Mouse (Mus musculus) hindbrain, embryonic 13.5 days (tissue): Measurements from ENCODE around the gene Olfr1360. TPM values are rescaled to one million over a fixed set of nuclear protein-coding genes. Genes with fewer than 3 reads are reported as not detected.

Source experiments
- ATAC-seq: fragments of 200-750 bp; cut with Nextera tagmentation; 2 replicates; pipeline ENCODE4 v1.8.0; 2017; ENCODE audit warnings: moderate TSS enrichment; ENCODE audit not compliant: low FRiP score
- H3K27ac ChIP-seq: fragments of 300-500 bp; sonication (generic); 2 replicates; pipeline ENCODE4 v1.5.1; 2015; ENCODE audit warnings: inconsistent platforms, mild to moderate bottlenecking, moderate library complexity
- H3K27me3 ChIP-seq: fragments of 300-500 bp; sonication (generic); 2 replicates; pipeline ENCODE4 v1.6.1; 2015; ENCODE audit warnings: mild to moderate bottlenecking, inconsistent platforms
- H3K36me3 ChIP-seq: fragments of 300-500 bp; sonication (generic); 2 replicates; pipeline ENCODE4 v1.6.1; 2015; ENCODE audit warnings: mild to moderate bottlenecking, inconsistent platforms
- H3K4me1 ChIP-seq: fragments of 300-500 bp; sonication (generic); replicated peaks from 2 replicates; pipeline ENCODE4 v1.6.1; 2015; ENCODE audit warnings: inconsistent platforms
- H3K4me2 ChIP-seq: fragments of 300-500 bp; sonication (generic); 2 replicates; pipeline ENCODE4 v1.6.1; 2015; ENCODE audit warnings: inconsistent platforms, mild to moderate bottlenecking, moderate library complexity
- H3K4me3 ChIP-seq: fragments of 300-500 bp; sonication (generic); 2 replicates; pipeline ENCODE4 v1.5.1; 2015; ENCODE audit warnings: mild to moderate bottlenecking, inconsistent platforms
- H3K9ac ChIP-seq: fragments of 300-500 bp; sonication (generic); 2 replicates; pipeline ENCODE4 v1.6.1; 2015; ENCODE audit warnings: mild to moderate bottlenecking, inconsistent platforms
- H3K9me3 ChIP-seq: fragments of 300-500 bp; sonication (generic); 2 replicates; pipeline ENCODE4 v1.6.1; 2016; ENCODE audit warnings: inconsistent platforms
- WGBS: fragments of 180-500 bp; shearing (Covaris S2); methylation state at CpG from one replicate; pipeline ENCODE4 v1.1.7; 2015; 5-methylcytosine and 5-hydroxymethylcytosine counted together
- microRNA-seq: library from miRNA; unstranded; fragments of <30 nt; microRNA quantifications from one replicate; pipeline ENCODE4, GENCODE M21; 2016
- polyA plus RNA-seq: library from polyadenylated mRNA; unstranded; fragments of >200 nt; fragmentation: Nextera tagmentation; extraction: Ambion mirVana; gene quantifications from 2 replicates; pipeline ENCODE4 v1.2.1, GENCODE M21; 2015

Gene Olfr1360
- polyA plus RNA-seq, 1 experiment from 2014 or later, result not detected

DNA sequence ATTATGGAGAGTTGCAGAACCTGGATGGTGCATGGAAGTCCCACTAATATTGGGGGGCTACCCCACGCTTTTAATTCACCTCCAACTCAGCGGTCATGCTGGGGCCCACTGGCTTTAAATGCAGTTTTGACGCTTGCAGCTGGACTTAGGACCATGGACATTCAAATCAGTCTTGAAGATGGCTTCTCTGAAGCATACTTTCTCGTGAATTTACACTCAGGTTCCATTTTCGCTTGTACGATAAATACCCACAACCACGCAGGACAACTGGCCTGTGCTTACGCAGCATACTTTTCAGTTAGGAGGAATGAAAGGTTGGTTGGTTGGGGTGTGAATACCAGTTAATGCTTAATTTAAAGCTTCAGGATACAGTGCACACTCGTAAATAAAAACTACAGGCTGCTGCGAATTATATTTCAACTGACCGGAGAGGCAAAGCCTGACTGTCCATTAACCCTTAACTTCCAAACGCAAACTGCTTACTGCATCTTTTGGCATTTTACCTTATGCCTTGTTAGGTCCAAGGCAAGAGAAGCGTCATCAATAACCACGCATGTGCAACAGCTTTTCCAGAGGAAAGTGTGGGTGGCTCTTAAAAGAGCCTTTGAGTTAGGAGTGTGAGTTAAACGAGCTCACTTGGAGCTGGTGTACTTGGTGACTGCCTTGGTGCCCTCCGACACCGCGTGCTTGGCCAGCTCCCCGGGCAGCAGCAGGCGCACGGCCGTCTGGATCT is 38.1 kb upstream of the Olfr1360 start:
- under 1% methylated on average over 22 of the region's 22 CpGs for WGBS
- H3K27ac ChIP-seq, result peak overlapping the region; percentile 96

DNA sequence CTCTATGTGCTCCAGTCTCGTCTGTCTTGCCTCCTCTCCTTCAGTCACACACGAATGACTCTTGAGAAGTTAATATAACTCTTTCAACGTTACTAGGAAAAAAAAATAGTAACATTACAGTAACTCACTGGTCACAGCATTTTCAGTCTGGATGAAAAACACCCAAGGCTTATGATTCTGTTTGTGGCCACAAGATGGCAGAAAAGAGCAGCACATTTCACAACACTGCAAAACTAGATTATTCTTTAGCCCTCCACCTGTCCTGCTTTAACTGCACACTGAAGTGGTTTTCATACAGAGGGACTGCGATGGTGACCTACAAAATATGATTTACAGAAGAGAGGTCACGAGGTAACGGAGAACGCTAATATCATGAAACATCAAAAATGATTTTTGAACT is 37.5 kb upstream of the Olfr1360 start:
- H3K4me3 ChIP-seq, result peak overlapping the region; percentile 45
- peak overlapping the region; percentile 96; the same call in 1 of the 2 replicates for H3K27ac ChIP-seq
- WGBS, result under 1% methylated on average over 7 of the region's 7 CpGs
- H3K9ac ChIP-seq, result peak overlapping the region; percentile 60; the same call in 1 of the 2 replicates
- ATAC-seq, result no peak
- peaks cover 35% of the 10 kb centered on the region for H3K4me1 ChIP-seq
- no peaks in the 10 kb centered on the region for H3K27me3 ChIP-seq
- H3K36me3 ChIP-seq, result no peaks in the 10 kb centered on the region
- H3K4me2 ChIP-seq, result peak overlapping the region; percentile 71
- H3K9me3 ChIP-seq, result no peaks in the 10 kb centered on the region

More for the DNA sequence above, 38.1 kb upstream of the Olfr1360 start:
- no peak for ATAC-seq
- H3K36me3 ChIP-seq, result no peaks in the 10 kb centered on the region
- no peaks in the 10 kb centered on the region for H3K9me3 ChIP-seq
- H3K4me2 ChIP-seq, result peak overlapping the region; percentile 71
- H3K4me3 ChIP-seq, result peak overlapping the region; percentile 45
- no peaks in the 10 kb centered on the region for H3K27me3 ChIP-seq
- H3K9ac ChIP-seq, result peak overlapping the region; percentile 60
- peaks cover 35% of the 10 kb centered on the region for H3K4me1 ChIP-seq

DNA sequence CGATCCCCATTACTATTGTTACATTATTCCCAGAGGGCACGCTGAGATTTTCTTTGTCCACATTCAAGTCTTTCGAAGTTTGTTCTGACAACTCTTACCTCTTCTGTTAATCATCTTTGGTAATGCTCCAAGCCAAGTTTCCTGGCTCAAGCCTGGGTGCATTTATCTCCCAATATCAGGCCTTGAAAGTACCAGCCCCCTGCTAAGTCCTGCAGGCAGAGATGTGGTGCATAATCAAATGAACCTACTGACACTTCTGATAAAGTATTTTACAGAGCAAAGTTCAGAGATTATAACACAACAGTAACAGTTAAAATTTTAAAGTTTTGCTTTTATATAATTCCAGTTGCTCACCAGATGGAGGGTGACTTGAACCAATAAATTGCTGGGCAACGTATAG is 34.5 kb upstream of the Olfr1360 start:
- Histone ChIP-seq H3K4me2 (peak overlapping the region; percentile 63), H3K4me3 (peak overlapping the region; percentile 62), H3K36me3 (no peaks in the 10 kb centered on the region), H3K27me3 (no peaks in the 10 kb centered on the region), H3K9ac (peak overlapping the region; percentile 68), H3K27ac (no peak overlapping the region), H3K9me3 (no peaks in the 10 kb centered on the region), H3K4me1 (peaks cover 18% of the 10 kb centered on the region)
- no peak for ATAC-seq
- WGBS, result 26% methylated on average over 4 of the region's 4 CpGs

DNA sequence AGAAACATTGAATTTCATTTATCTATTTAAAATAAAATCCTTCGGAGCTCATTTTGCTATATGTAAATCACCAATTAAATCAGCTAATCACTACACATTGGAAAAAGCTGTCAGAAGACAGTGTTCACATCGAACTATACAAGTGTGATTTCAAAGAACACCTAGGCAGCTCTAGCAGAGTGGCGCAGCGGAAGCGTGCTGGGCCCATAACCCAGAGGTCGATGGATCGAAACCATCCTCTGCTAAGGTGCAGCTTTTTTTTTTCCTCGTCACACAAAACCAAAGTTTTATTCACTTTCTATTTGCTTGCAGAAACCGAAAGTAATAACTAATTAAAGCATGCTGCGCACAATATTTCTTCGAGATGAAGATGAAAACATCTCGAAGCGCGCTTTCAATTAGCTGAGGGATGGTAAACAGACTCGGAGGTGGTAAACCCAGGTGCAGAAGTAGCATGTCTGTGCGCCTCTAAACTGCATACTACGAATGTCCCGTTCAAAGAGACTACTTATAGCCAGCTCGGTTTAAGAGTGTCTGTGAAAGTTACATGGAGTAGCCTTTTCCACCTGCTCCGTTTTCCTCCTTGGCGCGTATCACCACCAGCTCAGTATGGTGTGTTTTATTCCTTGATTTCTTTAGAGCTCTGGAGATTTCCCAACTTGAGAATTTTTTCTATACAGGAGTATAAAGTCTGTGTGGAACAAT is 33.8 kb upstream of the Olfr1360 start:
- H3K4me3 ChIP-seq, result peak overlapping the region; percentile 62
- ATAC-seq, result peak; percentile 86
- peak overlapping the region; percentile 68 for H3K9ac ChIP-seq
- 3% methylated on average over 22 of the region's 22 CpGs for WGBS
- H3K4me2 ChIP-seq, result peak overlapping the region; percentile 63
- no peaks in the 10 kb centered on the region for H3K36me3 ChIP-seq
- no peaks in the 10 kb centered on the region for H3K27me3 ChIP-seq
- H3K27ac ChIP-seq, result no peak overlapping the region
- no peaks in the 10 kb centered on the region for H3K9me3 ChIP-seq
- peaks cover 17% of the 10 kb centered on the region for H3K4me1 ChIP-seq

DNA sequence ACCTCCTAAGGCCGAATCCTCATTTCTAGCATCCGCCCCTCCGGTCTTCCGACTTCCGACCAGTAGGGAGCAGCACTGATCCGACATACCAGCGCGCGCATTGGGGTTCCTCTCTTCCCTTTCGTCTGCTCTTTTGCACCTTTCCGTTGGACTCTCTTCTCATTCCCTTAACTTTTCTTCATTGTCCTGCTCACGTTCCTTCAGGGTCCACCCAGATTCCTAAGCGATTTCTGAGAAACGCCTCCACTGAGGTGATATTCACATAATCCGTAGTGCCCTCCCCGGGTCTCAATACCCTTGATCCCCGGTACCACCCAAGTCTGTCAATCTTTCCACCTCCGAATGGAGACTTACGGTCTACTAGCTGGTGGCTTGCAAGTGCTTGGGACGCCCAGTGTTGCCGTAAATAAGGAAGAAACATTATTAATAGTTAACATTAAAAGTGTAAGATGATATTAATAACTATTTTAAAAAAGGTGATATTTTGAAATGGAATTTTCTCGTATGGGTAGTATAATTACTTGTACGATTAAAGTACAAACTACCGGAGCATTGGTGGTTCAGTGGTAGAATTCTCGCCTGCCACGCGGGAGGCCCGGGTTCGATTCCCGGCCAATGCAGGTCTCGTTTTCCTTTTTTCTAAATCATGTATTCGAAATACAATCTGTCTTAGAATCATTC is 33.0 kb upstream of the Olfr1360 start:
- H3K36me3 ChIP-seq, result no peaks in the 10 kb centered on the region
- H3K27me3 ChIP-seq, result no peaks in the 10 kb centered on the region
- H3K9me3 ChIP-seq, result no peaks in the 10 kb centered on the region
- H3K4me2 ChIP-seq, result peak overlapping the region; percentile 47
- peak overlapping the region; percentile 62 for H3K4me3 ChIP-seq
- WGBS, result 0% methylated on average over 32 of the region's 32 CpGs
- peak overlapping the region; percentile 74 for H3K27ac ChIP-seq
- H3K9ac ChIP-seq, result peak overlapping the region; percentile 70
- ATAC-seq, result peak; percentile 85
- H3K4me1 ChIP-seq, result peaks cover 12% of the 10 kb centered on the region

DNA sequence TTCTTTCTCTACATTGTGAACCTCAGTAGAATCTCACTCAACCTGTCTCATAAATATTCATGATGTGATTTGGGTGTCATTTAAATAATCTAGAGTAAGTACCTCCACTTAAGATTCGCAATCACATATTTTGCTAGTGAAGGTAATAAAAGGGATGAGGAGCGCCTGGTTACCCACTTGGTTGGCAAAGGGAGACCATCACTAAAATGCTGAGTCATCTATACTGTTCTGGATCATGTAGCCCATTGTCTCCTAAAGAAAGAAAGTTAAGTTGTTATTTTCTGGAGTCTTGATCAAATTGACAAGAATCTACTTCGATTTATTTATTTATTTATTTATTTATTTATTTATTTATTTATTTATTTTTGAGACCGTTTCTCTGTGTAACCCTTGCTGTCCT is 29.5 kb upstream of the Olfr1360 start:
- peaks cover 7% of the 10 kb centered on the region; the same call in 1 of the 2 replicates for H3K4me1 ChIP-seq
- no peak overlapping the region for H3K9ac ChIP-seq
- H3K4me3 ChIP-seq, result no peak overlapping the region
- no peaks in the 10 kb centered on the region for H3K9me3 ChIP-seq
- ATAC-seq, result no peak
- 77% methylated on average over 4 of the region's 4 CpGs for WGBS
- H3K4me2 ChIP-seq, result no peak overlapping the region
- H3K27me3 ChIP-seq, result no peaks in the 10 kb centered on the region
- H3K36me3 ChIP-seq, result no peaks in the 10 kb centered on the region
- H3K27ac ChIP-seq, result no peak overlapping the region

DNA sequence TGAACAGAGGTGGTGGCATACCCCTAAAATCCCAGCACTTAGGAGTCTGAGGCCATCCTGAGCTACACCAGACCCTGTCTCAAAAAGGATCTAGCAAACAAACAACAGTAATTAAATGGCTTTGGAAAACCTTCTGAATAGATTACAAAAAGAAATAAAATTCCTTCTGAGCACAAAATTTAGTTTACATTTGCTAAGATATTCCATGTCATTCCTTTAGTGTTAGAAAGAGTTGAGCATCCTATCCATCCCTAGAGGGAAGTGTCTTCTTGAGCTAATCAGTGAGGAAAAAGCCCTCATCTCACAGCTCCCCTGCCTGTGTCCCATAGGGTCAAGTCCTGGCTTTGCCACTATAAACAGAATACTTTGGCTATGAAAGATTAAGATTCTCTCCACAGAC is 20.6 kb upstream of the Olfr1360 start, which contains the start of gene Olfr1359:
TSS of gene Olfr1359 (plus strand) at position 301 of the 400 bp plus-strand sequence.
- Histone ChIP-seq H3K27me3 (no peaks in the 10 kb centered on the region), H3K9me3 (no peaks in the 10 kb centered on the region), H3K4me1 (no peaks in the 10 kb centered on the region), H3K36me3 (no peaks in the 10 kb centered on the region), H3K4me3 (no peak within 1 kb of the TSS), H3K4me2 (no peak within 1 kb of the TSS), H3K9ac (no peak within 1 kb of the TSS), H3K27ac (no peak within 1 kb of the TSS)
- no peak for ATAC-seq

DNA sequence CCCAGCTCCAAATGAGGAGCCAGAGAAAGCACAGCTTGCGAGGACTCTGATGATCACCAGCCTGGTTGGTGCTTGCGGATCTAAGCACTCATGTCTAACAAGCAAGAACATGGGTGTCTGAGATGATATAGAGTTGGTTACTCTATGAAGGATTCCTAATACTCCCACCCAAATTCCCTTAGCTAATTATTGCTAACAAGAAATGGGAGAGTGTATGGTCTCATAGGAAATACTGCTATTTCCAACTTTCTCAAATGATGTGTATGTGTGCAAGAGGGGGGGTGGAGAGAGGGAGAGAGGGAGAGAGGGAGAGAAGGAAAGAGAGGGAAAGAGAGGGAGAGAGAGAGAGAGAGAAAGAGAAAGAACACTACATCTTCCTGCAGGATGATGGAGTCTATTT is 13.9 kb downstream of the Olfr1360 start, which contains the start of gene Olfr1361:
TSS of gene Olfr1361 (minus strand) at position 101 of the 400 bp plus-strand sequence.
- no peak for ATAC-seq
- no peak within 1 kb of the TSS for H3K27ac ChIP-seq
- H3K36me3 ChIP-seq, result no peaks in the 10 kb centered on the region
- H3K4me1 ChIP-seq, result no peaks in the 10 kb centered on the region
- H3K9ac ChIP-seq, result no peak within 1 kb of the TSS
- H3K4me3 ChIP-seq, result no peak within 1 kb of the TSS
- H3K9me3 ChIP-seq, result no peaks in the 10 kb centered on the region
- WGBS, result 76% methylated on average over 2 of the region's 2 CpGs
- H3K27me3 ChIP-seq, result no peaks in the 10 kb centered on the region
- H3K4me2 ChIP-seq, result no peak within 1 kb of the TSS

DNA sequence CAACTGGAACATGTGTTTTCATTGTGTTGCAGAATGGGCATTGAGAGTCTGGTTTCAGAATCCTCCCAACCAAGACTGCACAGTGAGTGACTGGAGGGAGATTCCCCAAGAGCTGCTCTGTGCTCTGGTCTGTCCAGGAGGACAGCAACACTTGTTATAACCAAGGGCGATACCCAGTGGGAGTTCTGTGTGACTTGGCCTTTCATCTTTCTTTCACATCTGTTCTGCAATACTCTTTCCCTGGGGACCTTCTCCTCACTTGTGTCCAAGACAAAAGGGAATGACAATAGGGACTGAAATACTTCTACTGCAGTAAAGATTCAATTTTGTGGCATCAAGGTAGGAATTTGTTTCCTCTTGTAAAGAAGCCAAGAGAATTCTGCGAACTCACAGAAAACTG is 34.8 kb downstream of the Olfr1360 start, which contains the start of gene Olfr11:
TSS of gene Olfr11 (minus strand) at position 101 of the 400 bp plus-strand sequence.
- no peaks in the 10 kb centered on the region for H3K4me1 ChIP-seq
- H3K4me3 ChIP-seq, result no peak within 1 kb of the TSS
- H3K27me3 ChIP-seq, result no peaks in the 10 kb centered on the region
- no peak within 1 kb of the TSS for H3K9ac ChIP-seq
- H3K36me3 ChIP-seq, result no peaks in the 10 kb centered on the region
- no peaks in the 10 kb centered on the region for H3K9me3 ChIP-seq
- 83% methylated on average over 2 of the region's 2 CpGs for WGBS
- H3K27ac ChIP-seq, result no peak within 1 kb of the TSS
- H3K4me2 ChIP-seq, result no peak within 1 kb of the TSS
- no peak for ATAC-seq

Small RNA genes within 50 kb of the gene (microRNA-seq; reads per million reads assigned to microRNA genes)
- not detected for gene Gm44357
- gene Gm44367, result not detected

Other genes starting within 250 kb of the Olfr1360 start
- 4.0 and 4.2 TPM in 2 replicates for gene Pgbd1, start 236.3 kb downstream of the Olfr1360 start, polyA plus RNA-seq
- 22.5 and 25.2 TPM in 2 replicates for gene Zscan26, start 223.7 kb downstream of the Olfr1360 start, polyA plus RNA-seq
- gene Nkapl, start 208.9 kb downstream of the Olfr1360 start, polyA plus RNA-seq, result 4.2 and 4.6 TPM in 2 replicates
- gene Zkscan4, start 198.5 kb downstream of the Olfr1360 start, polyA plus RNA-seq, result 9.9 and 10.0 TPM in 2 replicates
- gene Gm10065, start 198.0 kb downstream of the Olfr1360 start, polyA plus RNA-seq, result not detected in 2 replicates
- gene AK157302, start 182.2 kb downstream of the Olfr1360 start, polyA plus RNA-seq, result 0.44 and 0.57 TPM in 2 replicates
- 3.8 and 8.1 TPM in 2 replicates for gene Gm11273, start 176.0 kb downstream of the Olfr1360 start, polyA plus RNA-seq
- gene Zkscan8, start 146.3 kb downstream of the Olfr1360 start, polyA plus RNA-seq, result 5.8 and 6.6 TPM in 2 replicates
- 0.12 and 0.16 TPM in 2 replicates for gene Olfr1366, start 134.6 kb downstream of the Olfr1360 start, polyA plus RNA-seq
- 0.05 TPM in 2 replicates for gene Olfr1535, start 117.5 kb downstream of the Olfr1360 start, polyA plus RNA-seq
- not detected in 2 replicates for gene Olfr1364, start 95.6 kb downstream of the Olfr1360 start, polyA plus RNA-seq
- gene Olfr1362, start 63.4 kb downstream of the Olfr1360 start, polyA plus RNA-seq, result not detected in 2 replicates
- gene Olfr11, start 34.9 kb downstream of the Olfr1360 start, polyA plus RNA-seq, result 0.05 and 0.08 TPM in 2 replicates
- not detected in 2 replicates for gene Olfr1361, start 14.0 kb downstream of the Olfr1360 start, polyA plus RNA-seq
- gene Olfr1359, start 20.7 kb upstream of the Olfr1360 start, polyA plus RNA-seq, result not detected in 2 replicates
- gene Hist1h2bl, start 38.7 kb upstream of the Olfr1360 start, polyA plus RNA-seq, result 1.1 and 1.9 TPM in 2 replicates
- gene Hist1h2ai, start 39.0 kb upstream of the Olfr1360 start, polyA plus RNA-seq, result 12.9 and 14.0 TPM in 2 replicates
- 5.9 and 6.4 TPM in 2 replicates for gene Hist1h3h, start 40.3 kb upstream of the Olfr1360 start, polyA plus RNA-seq
- gene Hist1h2bm, start 44.6 kb upstream of the Olfr1360 start, polyA plus RNA-seq, result 1.9 and 2.3 TPM in 2 replicates
- gene Hist1h4j, start 57.7 kb upstream of the Olfr1360 start, polyA plus RNA-seq, result 0.39 and 0.84 TPM in 2 replicates
- gene Hist1h4k, start 73.1 kb upstream of the Olfr1360 start, polyA plus RNA-seq, result 1.6 and 2.7 TPM in 2 replicates
- 10.4 and 11.4 TPM in 2 replicates for gene Hist1h2ak, start 76.4 kb upstream of the Olfr1360 start, polyA plus RNA-seq
- 0.60 and 2.1 TPM in 2 replicates for gene Hist1h2bn, start 76.7 kb upstream of the Olfr1360 start, polyA plus RNA-seq
- gene Hist1h1b, start 103.2 kb upstream of the Olfr1360 start, polyA plus RNA-seq, result 5.5 and 7.8 TPM in 2 replicates
- 44.3 and 48.5 TPM in 2 replicates for gene Hist1h3i, start 106.0 kb upstream of the Olfr1360 start, polyA plus RNA-seq
- gene Hist1h2an, start 109.8 kb upstream of the Olfr1360 start, polyA plus RNA-seq, result 1.8 and 2.8 TPM in 2 replicates
- 0.68 and 0.97 TPM in 2 replicates for gene Hist1h2bp, start 110.1 kb upstream of the Olfr1360 start, polyA plus RNA-seq
- gene Hist1h2bq, start 132.8 kb upstream of the Olfr1360 start, polyA plus RNA-seq, result 7.3 and 7.8 TPM in 2 replicates
- not detected in 2 replicates for gene Hist1h2ao, start 133.1 kb upstream of the Olfr1360 start, polyA plus RNA-seq
- not detected in 2 replicates for gene Hist1h4m, start 134.3 kb upstream of the Olfr1360 start, polyA plus RNA-seq
- 6.7 and 8.6 TPM in 2 replicates for gene Hist1h4n, start 154.8 kb upstream of the Olfr1360 start, polyA plus RNA-seq
- gene Hist1h2ap, start 156.1 kb upstream of the Olfr1360 start, polyA plus RNA-seq, result 898 and 915 TPM in 2 replicates
- 7.5 and 7.7 TPM in 2 replicates for gene Hist1h2br, start 156.3 kb upstream of the Olfr1360 start, polyA plus RNA-seq